Mouse (Mus musculus): Measurements from ENCODE around the gene Fam83g.

DNA sequence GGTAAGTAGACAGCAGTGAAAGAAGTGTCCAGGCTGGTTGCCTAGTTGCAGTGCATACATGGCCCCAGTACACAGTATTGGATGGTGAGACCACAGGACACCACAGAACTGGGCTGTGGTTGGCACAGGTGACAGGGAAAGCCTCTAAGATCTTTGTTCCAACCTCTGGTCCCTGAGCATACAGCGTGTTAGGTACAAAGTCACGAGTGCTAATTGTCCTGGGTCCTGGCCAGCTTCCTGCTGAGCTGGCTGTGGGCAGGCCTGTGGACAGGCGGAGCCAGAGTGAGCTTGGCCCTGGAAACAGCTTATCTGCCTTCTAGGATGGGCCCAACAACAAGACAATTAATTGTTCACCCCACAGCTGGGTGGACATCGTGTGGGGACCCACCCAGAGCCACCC, 16.0 kb downstream of the Fam83g start:
- no peak for TF ChIP-seq POLR2A (IDR thresholded peaks at IDR 0.05; ENCODE audit: borderline replicate concordance, extremely low read depth, insufficient read depth, insufficient read length, poor library complexity, severe bottlenecking)
- TF ChIP-seq CTCF (IDR thresholded peaks at IDR 0.05; ENCODE audit: borderline replicate concordance, extremely low read depth, insufficient read depth, insufficient read length), result no peak
